In genomic region chr11:79427638-79428037, GRCm38 (mm10) we compare ENCODE assay signal across 8 mouse cellular contexts.
DNase-seq lines count a peak whose midpoint lies in the region; ATAC-seq and TF ChIP-seq lines count a peak whose summit lies in the region.

No protein-coding gene starts in this region.

- H3K4me3 ChIP-seq in left cerebral cortex, adult 2 months: no peak overlapping the region
- H3K4me3 ChIP-seq in forebrain, embryonic 14.5 days (ENCODE audit: low read depth, low read length): no peak overlapping the region

- TF ChIP-seq CTCF in left cerebral cortex, adult 2 months (IDR thresholded peaks at IDR 0.05): peak; percentile 85

- intact Hi-C loops in left cerebral cortex, adult 2 months (cut with DNase I): no loop called here

- H3K27ac ChIP-seq in left cerebral cortex, adult 2 months: no peak overlapping the region
- H3K27ac ChIP-seq in forebrain, embryonic 14.5 days (ENCODE audit: low read depth, low read length): no peak overlapping the region

- WGBS in forebrain, embryonic 14.5 days: 0% methylated on average over 2 of the region's 2 CpGs

- H3K27me3 ChIP-seq in forebrain, embryonic 14.5 days (replicated peaks; ENCODE audit: control insufficient read depth, insufficient read depth, low read length): no peaks in the 10 kb centered on the region

- H3K4me1 ChIP-seq in forebrain, embryonic 14.5 days (ENCODE audit: control insufficient read depth, insufficient read depth, low read length): no peaks in the 10 kb centered on the region

- peak; percentile 31 to 40 for DNase-seq in cerebellum, postnatal 14 days
- DNase-seq in cerebellum, adult 8-10 months: no peak
- no peak for DNase-seq in left cerebral cortex, adult 2 months (ENCODE audit: extremely low spot score in 1 of 2, low spot score in 2 of 2)
- no peak for DNase-seq in left cerebral cortex, adult 8-10 months (ENCODE audit: low spot score in 2 of 2)
- peak; percentile 74 for DNase-seq in Muller cell, postnatal 12 days (ENCODE audit: inconsistent ontology term)
- peak; percentile 85 for DNase-seq in forebrain, embryonic 14.5 days (ENCODE audit: low spot score)
- no peak for DNase-seq in urinary bladder, adult 2 months (ENCODE audit: low spot score)

- peak; percentile 65; the same call in 1 of the 2 replicates for ATAC-seq in forebrain, embryonic 14.5 days
- ATAC-seq in megakaryocyte-erythroid progenitor cell, adult 5-6 weeks (replicated peaks; ENCODE audit: low FRiP score, low TSS enrichment, poor library complexity, severe bottlenecking): peak; percentile 78

- no peaks in the 10 kb centered on the region for H3K9me3 ChIP-seq in forebrain, embryonic 14.5 days (replicated peaks; ENCODE audit: control insufficient read depth, low read length)

- H3K36me3 ChIP-seq in forebrain, embryonic 14.5 days (ENCODE audit: control insufficient read depth, insufficient read depth, low read length): peaks cover 11% of the 10 kb centered on the region; the same call in 1 of the 2 replicates

- no peak overlapping the region for H3K4me2 ChIP-seq in forebrain, embryonic 14.5 days (ENCODE audit: low read length)

- H3K9ac ChIP-seq in forebrain, embryonic 14.5 days (ENCODE audit: low read length): no peak overlapping the region

Comparison
In these comparisons a context has a peak if more than half of its experiments do, and no peak if none do; other contexts are left out.
1. DNase-seq: peak in cerebellum, postnatal 14 days (2 of 2), Muller cell, postnatal 12 days (single experiment) and forebrain, embryonic 14.5 days (single experiment); none in cerebellum, adult 8-10 months (single experiment), left cerebral cortex, adult 2 months (0 of 2), left cerebral cortex, adult 8-10 months (0 of 2) and urinary bladder, adult 2 months (single experiment).